Mouse (Mus musculus) cerebellum, adult 2 months (tissue): ENCODE measurements around the gene S1pr3.

ENCODE experiments used
- CTCF ChIP-seq: fragments of 200-500 bp; IDR thresholded peaks from 2 replicates; pipeline ENCODE4 v1.5.1; 2011; ENCODE audit warnings: low read depth, mild to moderate bottlenecking, control low read depth, low read length, moderate library complexity, borderline replicate concordance; ENCODE audit not compliant: insufficient read depth
- POLR2A ChIP-seq: fragments of 200-500 bp; IDR thresholded peaks from 2 replicates; pipeline ENCODE4 v1.6.1; 2011; ENCODE audit warnings: low read length, control low read depth, borderline replicate concordance; ENCODE audit not compliant: insufficient read depth

GRCm38 (mm10) chr13:51425662-51426443 lies 17.4 kb downstream of the S1pr3 start:
- TF ChIP-seq CTCF (no peak), POLR2A (no peak)
